Mouse (Mus musculus) thymus, adult 2 months (tissue): Measurements from ENCODE around the gene Ski.

Experiments used
- CTCF ChIP-seq: fragments of 200-500 bp; IDR thresholded peaks from 2 replicates; pipeline ENCODE4 v1.5.1; 2012; ENCODE audit warnings: mild to moderate bottlenecking, control low read depth, low read length, moderate library complexity, borderline replicate concordance; ENCODE audit not compliant: control insufficient read depth, poor library complexity, insufficient read depth; ENCODE audit errors: extremely low read depth
- POLR2A ChIP-seq: fragments of 200-500 bp; IDR thresholded peaks from 2 replicates; pipeline ENCODE4 v1.6.1; 2012; ENCODE audit warnings: mild to moderate bottlenecking, low read length, control low read depth, moderate library complexity; ENCODE audit not compliant: control insufficient read depth, poor library complexity, insufficient read depth; ENCODE audit errors: extremely low read depth

DNA sequence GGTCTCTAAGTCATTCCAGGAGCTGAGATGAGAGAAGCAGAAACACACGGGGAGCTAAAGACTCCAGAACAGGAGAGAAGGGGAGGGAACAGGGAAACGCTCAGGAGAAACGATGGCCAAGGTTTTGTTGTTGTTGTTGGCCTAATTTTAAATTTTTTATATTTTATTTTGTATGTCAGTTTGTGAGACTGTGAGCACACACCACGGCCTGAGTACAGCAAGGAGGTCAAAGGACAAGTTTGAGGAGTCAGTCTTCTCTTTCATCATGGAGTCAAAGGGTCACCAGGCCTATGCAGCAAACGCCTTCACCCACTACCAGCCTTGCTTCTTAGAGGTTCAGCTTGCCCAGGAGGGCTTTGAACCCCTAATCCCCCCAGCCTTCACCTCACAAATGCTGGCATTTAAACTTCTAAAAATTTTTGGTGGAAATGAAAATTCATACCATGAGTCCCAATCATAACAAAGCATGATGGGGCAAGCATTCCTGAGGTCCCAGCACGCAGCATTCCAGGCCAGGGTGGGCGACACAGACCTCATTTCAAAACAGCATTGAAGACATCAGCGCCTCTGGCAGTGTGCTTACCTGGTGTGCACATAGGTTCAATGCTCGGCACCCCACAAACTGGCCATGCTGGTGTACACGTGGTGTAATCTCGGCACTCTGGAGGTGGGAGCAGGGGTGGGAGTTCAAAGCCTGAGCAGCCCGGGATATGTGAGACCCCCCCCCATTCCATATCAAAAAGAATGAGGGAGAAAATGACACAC, 82.9 kb downstream of the Ski start:
- no peak for TF ChIP-seq POLR2A
- no peak for TF ChIP-seq CTCF
